Mouse (Mus musculus): ENCODE data around the gene Slc7a8. TPM values are rescaled to one million over a fixed set of nuclear protein-coding genes. Genes with fewer than 3 reads are reported as not detected.
A peak's percentile ranks its signal among the peaks of the same experiment; 100 is the strongest.

The Slc7a8 gene
- polyA plus RNA-seq (2016; fragmentation: Nextera tagmentation; extraction: Ambion mirVana) = 3.3 and 4.4 TPM in 2 replicates

- no peak within 1 kb of the TSS for H3K27ac ChIP-seq
- H3K27me3 ChIP-seq = peaks cover 31% of the 10 kb centered on the region
- peaks cover 9% of the 10 kb centered on the region; the same call in 1 of the 2 replicates for H3K4me1 ChIP-seq
- H3K4me2 ChIP-seq (replicated peaks) = peak within 1 kb of the TSS; percentile 82
- 2% methylated on average over 37 of the region's 37 CpGs for WGBS
- H3K9ac ChIP-seq = peak within 1 kb of the TSS; percentile 27; the same call in 1 of the 2 replicates
- H3K4me3 ChIP-seq = peak within 1 kb of the TSS; percentile 42
- H3K9me3 ChIP-seq = no peaks in the 10 kb centered on the region
- H3K36me3 ChIP-seq = no peaks in the 10 kb centered on the region
- ATAC-seq (ENCODE audit: insufficient number of reproducible peaks, insufficient read depth, low FRiP score, low TSS enrichment) = 0 out of 2 replicates have a peak, but pooled peaks have one; percentile 75
Measured at GRCm38 (mm10) chr14:54781610-54782365, at the start of gene Slc7a8. TSS of gene Slc7a8 (minus strand) at chr14:54781946.

GRCm38 (mm10) chr14:54823716-54824115 is 42.0 kb upstream of the Slc7a8 start:
- WGBS = 79% methylated on average over 1 of the region's 1 CpGs
- Histone ChIP-seq H3K4me1 (no peaks in the 10 kb centered on the region), H3K9ac (no peak overlapping the region), H3K4me2 (replicated peaks) (no peak overlapping the region), H3K27ac (no peak overlapping the region), H3K27me3 (no peaks in the 10 kb centered on the region), H3K9me3 (no peaks in the 10 kb centered on the region), H3K4me3 (no peak overlapping the region), H3K36me3 (no peaks in the 10 kb centered on the region)
- no peak for ATAC-seq (ENCODE audit: insufficient number of reproducible peaks, insufficient read depth, low FRiP score, low TSS enrichment)

GRCm38 (mm10) chr14:54822301-54822700 is 40.6 kb upstream of the Slc7a8 start:
- ATAC-seq (ENCODE audit: insufficient number of reproducible peaks, insufficient read depth, low FRiP score, low TSS enrichment) = no peak
- Histone ChIP-seq H3K9ac (no peak overlapping the region), H3K4me1 (no peaks in the 10 kb centered on the region), H3K27ac (no peak overlapping the region), H3K9me3 (no peaks in the 10 kb centered on the region), H3K27me3 (no peaks in the 10 kb centered on the region), H3K4me2 (replicated peaks) (no peak overlapping the region), H3K36me3 (no peaks in the 10 kb centered on the region), H3K4me3 (no peak overlapping the region)
- WGBS = 84% methylated on average over 2 of the region's 2 CpGs

- Histone ChIP-seq H3K4me1 (no peaks in the 10 kb centered on the region), H3K4me3 (no peak overlapping the region), H3K27me3 (no peaks in the 10 kb centered on the region), H3K27ac (no peak overlapping the region), H3K9ac (no peak overlapping the region), H3K4me2 (replicated peaks) (no peak overlapping the region), H3K9me3 (no peaks in the 10 kb centered on the region), H3K36me3 (no peaks in the 10 kb centered on the region)
- ATAC-seq (ENCODE audit: insufficient number of reproducible peaks, insufficient read depth, low FRiP score, low TSS enrichment) = no peak
- 51% methylated on average over 2 of the region's 2 CpGs for WGBS
Measured at GRCm38 (mm10) chr14:54817791-54818190, 36.0 kb upstream of the Slc7a8 start.

GRCm38 (mm10) chr14:54815737-54816136 is 34.0 kb upstream of the Slc7a8 start:
- Histone ChIP-seq H3K9me3 (no peaks in the 10 kb centered on the region), H3K9ac (no peak overlapping the region), H3K27ac (no peak overlapping the region), H3K36me3 (no peaks in the 10 kb centered on the region), H3K4me2 (replicated peaks) (no peak overlapping the region), H3K4me1 (no peaks in the 10 kb centered on the region), H3K4me3 (no peak overlapping the region), H3K27me3 (no peaks in the 10 kb centered on the region)
- 71% methylated on average over 3 of the region's 3 CpGs for WGBS
- no peak for ATAC-seq (ENCODE audit: insufficient number of reproducible peaks, insufficient read depth, low FRiP score, low TSS enrichment)

GRCm38 (mm10) chr14:54813991-54814390 is 32.2 kb upstream of the Slc7a8 start, which contains the start of gene Rnf212b:
TSS of gene Rnf212b (plus strand) at chr14:54814141.
- WGBS = 85% methylated on average over 29 of the region's 29 CpGs
- H3K27me3 ChIP-seq = no peaks in the 10 kb centered on the region
- no peak for ATAC-seq (ENCODE audit: insufficient number of reproducible peaks, insufficient read depth, low FRiP score, low TSS enrichment)

GRCm38 (mm10) chr14:54809668-54810033 is 27.9 kb upstream of the Slc7a8 start:
- no peak for ATAC-seq (ENCODE audit: insufficient number of reproducible peaks, insufficient read depth, low FRiP score, low TSS enrichment)
- H3K27ac ChIP-seq = no peak overlapping the region
- H3K4me1 ChIP-seq = no peaks in the 10 kb centered on the region
- H3K4me3 ChIP-seq = no peak overlapping the region
- H3K9ac ChIP-seq = no peak overlapping the region
- WGBS = 79% methylated on average over 3 of the region's 3 CpGs
- H3K9me3 ChIP-seq = no peaks in the 10 kb centered on the region
- H3K36me3 ChIP-seq = no peaks in the 10 kb centered on the region
- H3K4me2 ChIP-seq (replicated peaks) = no peak overlapping the region
- no peaks in the 10 kb centered on the region for H3K27me3 ChIP-seq

More at GRCm38 (mm10) chr14:54813991-54814390, 32.2 kb upstream of the Slc7a8 start, which contains the start of gene Rnf212b:
- no peak within 1 kb of the TSS for H3K9ac ChIP-seq
- no peaks in the 10 kb centered on the region for H3K9me3 ChIP-seq
- no peak within 1 kb of the TSS for H3K4me2 ChIP-seq (replicated peaks)
- no peaks in the 10 kb centered on the region for H3K36me3 ChIP-seq
- H3K4me3 ChIP-seq = no peak within 1 kb of the TSS
- no peaks in the 10 kb centered on the region for H3K4me1 ChIP-seq
- no peak within 1 kb of the TSS for H3K27ac ChIP-seq

GRCm38 (mm10) chr14:54808718-54809667 is 27.2 kb upstream of the Slc7a8 start:
- Histone ChIP-seq H3K27ac (no peak overlapping the region), H3K4me2 (replicated peaks) (no peak overlapping the region), H3K27me3 (no peaks in the 10 kb centered on the region), H3K36me3 (no peaks in the 10 kb centered on the region), H3K4me3 (no peak overlapping the region), H3K4me1 (no peaks in the 10 kb centered on the region), H3K9ac (no peak overlapping the region), H3K9me3 (no peaks in the 10 kb centered on the region)
- ATAC-seq (ENCODE audit: insufficient number of reproducible peaks, insufficient read depth, low FRiP score, low TSS enrichment) = no peak
- WGBS = 75% methylated on average over 4 of the region's 4 CpGs

GRCm38 (mm10) chr14:54806124-54806523 is 24.4 kb upstream of the Slc7a8 start:
- no peak for ATAC-seq (ENCODE audit: insufficient number of reproducible peaks, insufficient read depth, low FRiP score, low TSS enrichment)
- WGBS = 83% methylated on average over 4 of the region's 4 CpGs
- H3K27me3 ChIP-seq = no peaks in the 10 kb centered on the region
- no peaks in the 10 kb centered on the region for H3K9me3 ChIP-seq
- no peaks in the 10 kb centered on the region for H3K36me3 ChIP-seq
- H3K4me1 ChIP-seq = no peaks in the 10 kb centered on the region
- no peak overlapping the region for H3K27ac ChIP-seq
- H3K9ac ChIP-seq = no peak overlapping the region
- no peak overlapping the region for H3K4me3 ChIP-seq
- H3K4me2 ChIP-seq (replicated peaks) = no peak overlapping the region

GRCm38 (mm10) chr14:54802428-54802827 is 20.7 kb upstream of the Slc7a8 start:
- H3K4me2 ChIP-seq (replicated peaks) = no peak overlapping the region
- 80% methylated on average over 4 of the region's 4 CpGs for WGBS

GRCm38 (mm10) chr14:54799686-54800085 is 17.9 kb upstream of the Slc7a8 start:
- 51% methylated on average over 10 of the region's 10 CpGs for WGBS
- Histone ChIP-seq H3K27me3 (no peaks in the 10 kb centered on the region; the same call in 1 of the 2 replicates), H3K4me3 (no peak overlapping the region), H3K27ac (no peak overlapping the region), H3K9me3 (no peaks in the 10 kb centered on the region), H3K36me3 (no peaks in the 10 kb centered on the region), H3K4me1 (no peaks in the 10 kb centered on the region), H3K9ac (no peak overlapping the region), H3K4me2 (replicated peaks) (no peak overlapping the region)
- no peak for ATAC-seq (ENCODE audit: insufficient number of reproducible peaks, insufficient read depth, low FRiP score, low TSS enrichment)

More at GRCm38 (mm10) chr14:54802428-54802827, 20.7 kb upstream of the Slc7a8 start:
- Histone ChIP-seq H3K27ac (no peak overlapping the region), H3K4me3 (no peak overlapping the region), H3K9ac (no peak overlapping the region), H3K36me3 (no peaks in the 10 kb centered on the region), H3K4me1 (no peaks in the 10 kb centered on the region), H3K27me3 (no peaks in the 10 kb centered on the region; the same call in 1 of the 2 replicates), H3K9me3 (no peaks in the 10 kb centered on the region)
- no peak for ATAC-seq (ENCODE audit: insufficient number of reproducible peaks, insufficient read depth, low FRiP score, low TSS enrichment)
